Mouse (Mus musculus): ENCODE results near the gene Trir.

DNA sequence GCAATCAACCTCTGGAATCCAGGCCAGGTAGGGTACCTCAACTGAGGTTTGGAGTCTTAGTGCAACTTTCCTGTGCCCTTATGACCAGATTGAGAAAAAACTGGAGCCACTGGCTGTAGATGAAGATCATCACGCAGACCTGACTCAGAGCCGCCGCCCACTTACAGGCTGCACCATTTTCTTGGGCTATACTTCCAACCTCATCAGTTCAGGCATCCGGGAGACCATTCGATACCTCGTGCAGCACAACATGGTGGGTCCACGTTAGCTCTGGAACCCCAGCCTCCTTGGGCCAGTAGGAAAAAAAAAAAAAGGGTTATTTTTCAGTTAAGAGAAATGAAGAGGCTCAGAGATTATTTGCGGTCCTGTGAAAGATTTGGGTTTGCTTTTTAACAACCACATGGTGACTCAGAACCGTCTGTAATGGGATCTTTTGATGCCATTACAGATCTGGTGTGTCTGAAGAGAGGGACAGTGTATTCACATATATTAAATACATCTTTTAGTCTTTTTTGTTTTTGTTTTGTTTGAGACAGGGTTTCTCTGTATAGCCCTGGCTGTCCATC, 45.8 kb downstream of the Trir start:
- TF ChIP-seq CTCF (IDR thresholded peaks at IDR 0.05; ENCODE audit: extremely low read depth, insufficient read length, insufficient replicate concordance, low read depth, low read length), result no peak
- TF ChIP-seq POLR2A (IDR thresholded peaks at IDR 0.05; ENCODE audit: low read depth, low read length), result no peak
